Mouse (Mus musculus) lung, adult 2 months (tissue): Measurements from ENCODE around the gene Ndst4.

Experiments used
- CTCF ChIP-seq: fragments of 200-500 bp; IDR thresholded peaks from 2 replicates; pipeline ENCODE4 v1.5.1; 2011; ENCODE audit warnings: mild to moderate bottlenecking, low read length, control low read depth; ENCODE audit not compliant: insufficient read depth
- POLR2A ChIP-seq: fragments of 200-500 bp; IDR thresholded peaks from 2 replicates; pipeline ENCODE4 v1.6.1; 2011; ENCODE audit warnings: low read depth, mild to moderate bottlenecking, control low read depth, low read length, borderline replicate concordance; ENCODE audit errors: extremely low read depth

- TF ChIP-seq CTCF (no peak), POLR2A (no peak)
Observed at GRCm38 (mm10) chr3:125684583-125684982, 280.7 kb downstream of the Ndst4 start.
